Mouse (Mus musculus) lung, embryonic 15.5 days (tissue): ENCODE measurements around the gene Ada. TPM values are rescaled to one million over a fixed set of nuclear protein-coding genes. Genes with fewer than 3 reads are reported as not detected.

Experiments used
- ATAC-seq: fragments of 200-750 bp; cut with Nextera tagmentation; 2 replicates; pipeline ENCODE4 v1.8.0; 2017; ENCODE audit warnings: moderate number of reproducible peaks, borderline replicate concordance; ENCODE audit not compliant: low FRiP score, low TSS enrichment; ENCODE audit errors: extremely low read depth
- H3K27ac ChIP-seq: fragments of 300-500 bp; sonication (generic); 2 replicates; pipeline ENCODE4 v1.5.1; 2015; ENCODE audit warnings: moderate library complexity, mild to moderate bottlenecking, inconsistent platforms
- H3K27me3 ChIP-seq: fragments of 300-500 bp; sonication (generic); 2 replicates; pipeline ENCODE4 v1.6.1; 2015; ENCODE audit warnings: inconsistent platforms
- H3K36me3 ChIP-seq: fragments of 300-500 bp; sonication (generic); 2 replicates; pipeline ENCODE4 v1.6.1; 2015; ENCODE audit warnings: inconsistent platforms
- H3K4me1 ChIP-seq: fragments of 300-500 bp; sonication (generic); 2 replicates; pipeline ENCODE4 v1.6.1; 2015; ENCODE audit warnings: inconsistent platforms
- H3K4me2 ChIP-seq: fragments of 300-500 bp; sonication (generic); 2 replicates; pipeline ENCODE4 v1.6.1; 2015; ENCODE audit warnings: inconsistent platforms, mild to moderate bottlenecking, moderate library complexity
- H3K4me3 ChIP-seq: fragments of 300-500 bp; sonication (generic); 2 replicates; pipeline ENCODE4 v1.5.1; 2015; ENCODE audit warnings: mild to moderate bottlenecking, inconsistent platforms
- H3K9ac ChIP-seq: fragments of 300-500 bp; sonication (generic); 2 replicates; pipeline ENCODE4 v1.6.1; 2015; ENCODE audit warnings: inconsistent platforms
- H3K9me3 ChIP-seq: fragments of 300-500 bp; sonication (generic); 2 replicates; pipeline ENCODE4 v1.6.1; 2016; ENCODE audit warnings: inconsistent platforms
- WGBS: fragments of 180-500 bp; shearing (Covaris S2); methylation state at CpG from one replicate; pipeline ENCODE4 v1.1.7; 2015; 5-methylcytosine and 5-hydroxymethylcytosine counted together
- polyA plus RNA-seq: library from polyadenylated mRNA; unstranded; fragments of >200 nt; fragmentation: Nextera tagmentation; extraction: Ambion mirVana; gene quantifications from 2 replicates; pipeline ENCODE4 v1.2.1, GENCODE M21; 2015

The Ada gene
- polyA plus RNA-seq, 1 experiment from 2014 or later, result 11.4 TPM

- Histone ChIP-seq H3K4me2 (no peak overlapping the region), H3K4me3 (no peak overlapping the region), H3K9ac (no peak overlapping the region), H3K4me1 (peaks cover 11% of the 10 kb centered on the region; the same call in 1 of the 2 replicates), H3K27me3 (no peaks in the 10 kb centered on the region), H3K27ac (no peak overlapping the region), H3K9me3 (no peaks in the 10 kb centered on the region), H3K36me3 (peaks cover 10% of the 10 kb centered on the region; the same call in 1 of the 2 replicates)
- ATAC-seq, result no peak
- 75% methylated on average over 4 of the region's 4 CpGs for WGBS
These were observed 21.7 kb downstream of the Ada start for GRCm38 (mm10) chr2:163728300-163728699.

DNA sequence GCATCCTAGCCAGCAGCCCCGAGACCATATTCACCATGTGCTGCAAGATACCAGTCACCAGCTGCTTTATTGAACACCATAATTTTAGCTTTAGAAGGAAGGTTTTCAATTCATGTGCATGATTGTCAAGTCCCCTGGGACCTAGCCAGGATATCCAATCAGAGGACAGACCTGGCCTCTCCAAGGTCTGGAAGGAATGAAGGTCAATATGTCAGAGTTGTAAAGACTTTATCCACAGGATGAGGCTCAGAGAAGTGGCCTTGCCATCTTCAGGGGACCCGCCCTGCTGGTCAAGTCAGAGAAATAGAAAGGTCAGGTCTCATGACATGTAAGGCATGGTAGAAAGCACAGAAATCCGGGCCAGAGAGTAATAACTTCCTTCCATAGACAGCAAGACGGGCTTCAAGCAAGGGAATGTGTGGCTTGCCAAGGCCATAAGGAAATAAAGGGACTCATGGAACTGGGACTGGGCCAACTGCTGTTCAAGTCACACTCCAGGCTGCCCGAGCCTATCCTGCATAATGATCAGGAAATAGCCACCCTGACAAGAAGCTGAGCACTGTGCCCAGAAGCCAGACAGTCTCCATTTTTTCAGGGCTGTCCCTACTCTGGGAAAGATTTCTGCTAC lies 23.2 kb downstream of the Ada start:
- Histone ChIP-seq H3K4me3 (no peak overlapping the region), H3K4me1 (peaks cover 11% of the 10 kb centered on the region; the same call in 1 of the 2 replicates), H3K9ac (no peak overlapping the region), H3K27ac (peak overlapping the region; percentile 58), H3K4me2 (no peak overlapping the region), H3K9me3 (no peaks in the 10 kb centered on the region), H3K27me3 (no peaks in the 10 kb centered on the region), H3K36me3 (peaks cover 12% of the 10 kb centered on the region; the same call in 1 of the 2 replicates)
- WGBS, result 55% methylated on average over 5 of the region's 5 CpGs
- peak; percentile 58 for ATAC-seq

GRCm38 (mm10) chr2:163722550-163722949 lies 27.5 kb downstream of the Ada start:
- Histone ChIP-seq H3K9me3 (no peaks in the 10 kb centered on the region), H3K27me3 (no peaks in the 10 kb centered on the region), H3K27ac (no peak overlapping the region), H3K4me2 (no peak overlapping the region), H3K4me3 (no peak overlapping the region), H3K4me1 (peaks cover 16% of the 10 kb centered on the region), H3K36me3 (peaks cover 12% of the 10 kb centered on the region; the same call in 1 of the 2 replicates), H3K9ac (no peak overlapping the region)
- 51% methylated on average over 7 of the region's 7 CpGs for WGBS
- ATAC-seq, result no peak

GRCm38 (mm10) chr2:163719616-163720015 lies 30.4 kb downstream of the Ada start:
- Histone ChIP-seq H3K4me2 (no peak overlapping the region), H3K27me3 (no peaks in the 10 kb centered on the region), H3K9me3 (no peaks in the 10 kb centered on the region), H3K36me3 (peaks cover 8% of the 10 kb centered on the region; the same call in 1 of the 2 replicates), H3K4me3 (no peak overlapping the region), H3K27ac (no peak overlapping the region), H3K4me1 (peaks cover 8% of the 10 kb centered on the region; the same call in 1 of the 2 replicates), H3K9ac (no peak overlapping the region)
- peak; percentile 28; the same call in 1 of the 2 replicates for ATAC-seq
- WGBS, result 54% methylated on average over 4 of the region's 4 CpGs

- WGBS, result 36% methylated on average over 9 of the region's 9 CpGs
- Histone ChIP-seq H3K4me1 (peaks cover 8% of the 10 kb centered on the region; the same call in 1 of the 2 replicates), H3K9ac (no peak overlapping the region)
These were observed 31.0 kb downstream of the Ada start for GRCm38 (mm10) chr2:163718951-163719603.

GRCm38 (mm10) chr2:163718526-163718925 lies 31.5 kb downstream of the Ada start:
- 34% methylated on average over 2 of the region's 2 CpGs for WGBS
- no peak for ATAC-seq
- H3K9ac ChIP-seq, result no peak overlapping the region

More at GRCm38 (mm10) chr2:163718951-163719603, 31.0 kb downstream of the Ada start:
- Histone ChIP-seq H3K9me3 (no peaks in the 10 kb centered on the region), H3K27ac (no peak overlapping the region), H3K4me2 (no peak overlapping the region), H3K36me3 (peaks cover 8% of the 10 kb centered on the region; the same call in 1 of the 2 replicates), H3K4me3 (no peak overlapping the region), H3K27me3 (no peaks in the 10 kb centered on the region)
- ATAC-seq, result peak; percentile 80

GRCm38 (mm10) chr2:163716853-163717252 lies 33.2 kb downstream of the Ada start:
- Histone ChIP-seq H3K4me1 (peaks cover 11% of the 10 kb centered on the region; the same call in 1 of the 2 replicates), H3K27me3 (no peaks in the 10 kb centered on the region), H3K27ac (no peak overlapping the region), H3K36me3 (no peaks in the 10 kb centered on the region), H3K4me2 (no peak overlapping the region), H3K4me3 (no peak overlapping the region), H3K9me3 (no peaks in the 10 kb centered on the region), H3K9ac (no peak overlapping the region)
- no peak for ATAC-seq
- 31% methylated on average over 6 of the region's 6 CpGs for WGBS

More at GRCm38 (mm10) chr2:163718526-163718925, 31.5 kb downstream of the Ada start:
- Histone ChIP-seq H3K27ac (no peak overlapping the region), H3K27me3 (no peaks in the 10 kb centered on the region), H3K36me3 (peaks cover 3% of the 10 kb centered on the region; the same call in 1 of the 2 replicates), H3K9me3 (no peaks in the 10 kb centered on the region), H3K4me1 (peaks cover 8% of the 10 kb centered on the region; the same call in 1 of the 2 replicates), H3K4me3 (no peak overlapping the region), H3K4me2 (no peak overlapping the region)

- Histone ChIP-seq H3K27me3 (no peaks in the 10 kb centered on the region), H3K9me3 (no peaks in the 10 kb centered on the region), H3K4me2 (no peak overlapping the region), H3K4me3 (no peak overlapping the region), H3K9ac (no peak overlapping the region), H3K27ac (no peak overlapping the region), H3K4me1 (peaks cover 12% of the 10 kb centered on the region; the same call in 1 of the 2 replicates), H3K36me3 (no peaks in the 10 kb centered on the region)
- no peak for ATAC-seq
- 40% methylated on average over 8 of the region's 8 CpGs for WGBS
These were observed 33.6 kb downstream of the Ada start for GRCm38 (mm10) chr2:163716448-163716847.

DNA sequence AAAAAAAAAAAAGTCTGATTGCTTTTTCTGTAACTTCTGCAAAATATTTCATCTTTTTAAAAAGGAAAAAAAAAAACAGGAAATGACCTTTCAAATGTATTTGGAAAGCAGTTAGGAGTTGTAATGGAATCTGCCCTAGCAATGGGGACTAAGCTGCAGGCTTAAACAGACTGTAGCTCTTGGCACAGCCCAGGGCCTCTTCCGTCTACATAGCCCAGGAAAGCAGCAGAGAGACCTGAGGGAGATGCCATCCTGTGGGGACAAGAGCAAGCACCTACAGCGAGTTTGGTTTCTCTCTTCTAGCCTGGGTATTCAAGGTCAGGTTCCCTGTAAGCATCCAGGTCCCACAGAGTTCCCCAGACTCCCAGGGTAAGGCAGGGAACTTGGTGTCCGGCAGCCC lies 36.7 kb downstream of the Ada start:
- Histone ChIP-seq H3K9me3 (no peaks in the 10 kb centered on the region), H3K4me2 (no peak overlapping the region), H3K27me3 (no peaks in the 10 kb centered on the region), H3K27ac (no peak overlapping the region), H3K9ac (no peak overlapping the region), H3K36me3 (no peaks in the 10 kb centered on the region), H3K4me1 (0 out of 2 replicates have a peak, but pooled peaks cover 10% of the 10 kb centered on the region), H3K4me3 (no peak overlapping the region)
- 68% methylated on average over 3 of the region's 3 CpGs for WGBS
- no peak for ATAC-seq

GRCm38 (mm10) chr2:163712874-163713273 lies 37.2 kb downstream of the Ada start:
- Histone ChIP-seq H3K4me2 (no peak overlapping the region), H3K9me3 (no peaks in the 10 kb centered on the region), H3K9ac (no peak overlapping the region), H3K27me3 (no peaks in the 10 kb centered on the region), H3K36me3 (no peaks in the 10 kb centered on the region), H3K4me1 (0 out of 2 replicates have a peak, but pooled peaks cover 10% of the 10 kb centered on the region), H3K27ac (0 out of 2 replicates have a peak overlapping the region, but pooled peaks have one; percentile 15), H3K4me3 (no peak overlapping the region)
- ATAC-seq, result no peak
- WGBS, result 86% methylated on average over 6 of the region's 6 CpGs

- no peaks in the 10 kb centered on the region for H3K36me3 ChIP-seq
- no peaks in the 10 kb centered on the region for H3K9me3 ChIP-seq
- 61% methylated on average over 7 of the region's 7 CpGs for WGBS
- no peak overlapping the region for H3K9ac ChIP-seq
- H3K27ac ChIP-seq, result 0 out of 2 replicates have a peak overlapping the region, but pooled peaks have one; percentile 15
- no peaks in the 10 kb centered on the region for H3K27me3 ChIP-seq
- no peak for ATAC-seq
- 0 out of 2 replicates have a peak, but pooled peaks cover 10% of the 10 kb centered on the region for H3K4me1 ChIP-seq
- no peak overlapping the region for H3K4me3 ChIP-seq
- no peak overlapping the region for H3K4me2 ChIP-seq
These were observed 37.6 kb downstream of the Ada start for GRCm38 (mm10) chr2:163712473-163712872.

- H3K27me3 ChIP-seq, result no peaks in the 10 kb centered on the region
- WGBS, result 83% methylated on average over 8 of the region's 8 CpGs
- H3K9ac ChIP-seq, result no peak overlapping the region
- H3K4me1 ChIP-seq, result 0 out of 2 replicates have a peak, but pooled peaks cover 10% of the 10 kb centered on the region
- no peak overlapping the region for H3K27ac ChIP-seq
- no peak for ATAC-seq
- H3K9me3 ChIP-seq, result no peaks in the 10 kb centered on the region
- H3K36me3 ChIP-seq, result no peaks in the 10 kb centered on the region
- no peak overlapping the region for H3K4me2 ChIP-seq
- H3K4me3 ChIP-seq, result no peak overlapping the region
These were observed 38.6 kb downstream of the Ada start for GRCm38 (mm10) chr2:163711368-163711868.
